Mouse (Mus musculus) heart, embryonic 13.5 days (tissue): ENCODE measurements at regions not wholly inside any gene's neighbourhood (a gene's known extent, or its start where the extent isn't known, plus 50 kb on each side); places are given as distances from the start of the nearest gene placed in this dataset.
"Not testable (repeated sequence)": the region's sequence is repeated elsewhere in the genome, so short reads cannot be mapped to it uniquely, and the experiment has no call there.

Source experiments
- ATAC-seq: fragments of 200-750 bp; cut with Nextera tagmentation; 2 replicates; pipeline ENCODE4 v1.8.0; 2017; ENCODE audit warnings: moderate TSS enrichment; ENCODE audit not compliant: insufficient number of reproducible peaks, low FRiP score, low TSS enrichment; ENCODE audit errors: extremely low read depth
- H3K27ac ChIP-seq: fragments of 300-500 bp; sonication (generic); replicated peaks from 2 replicates; pipeline ENCODE4 v1.5.1; 2015; ENCODE audit warnings: moderate library complexity, mild to moderate bottlenecking, inconsistent platforms
- H3K27me3 ChIP-seq: fragments of 300-500 bp; sonication (generic); replicated peaks from 2 replicates; pipeline ENCODE4 v1.6.1; 2015; ENCODE audit warnings: mild to moderate bottlenecking, inconsistent platforms
- H3K36me3 ChIP-seq: fragments of 300-500 bp; sonication (generic); 2 replicates; pipeline ENCODE4 v1.6.1; 2015; ENCODE audit warnings: mild to moderate bottlenecking, inconsistent platforms
- H3K4me1 ChIP-seq: fragments of 300-500 bp; sonication (generic); 2 replicates; pipeline ENCODE4 v1.6.1; 2015; ENCODE audit warnings: inconsistent platforms
- H3K4me2 ChIP-seq: fragments of 300-500 bp; sonication (generic); 2 replicates; pipeline ENCODE4 v1.6.1; 2015; ENCODE audit warnings: inconsistent platforms, mild to moderate bottlenecking, moderate library complexity
- H3K4me3 ChIP-seq: fragments of 300-500 bp; sonication (generic); 2 replicates; pipeline ENCODE4 v1.5.1; 2015; ENCODE audit warnings: moderate library complexity, mild to moderate bottlenecking, inconsistent platforms
- H3K9ac ChIP-seq: fragments of 300-500 bp; sonication (generic); 2 replicates; pipeline ENCODE4 v1.6.1; 2015; ENCODE audit warnings: inconsistent platforms, mild to moderate bottlenecking, moderate library complexity
- H3K9me3 ChIP-seq: fragments of 300-500 bp; sonication (generic); 2 replicates; pipeline ENCODE4 v1.6.1; 2016; ENCODE audit warnings: inconsistent platforms
- WGBS: fragments of 180-500 bp; shearing (Covaris S2); methylation state at CpG from one replicate; pipeline ENCODE4 v1.1.7; 2015; ENCODE audit warnings: mixed read lengths; 5-methylcytosine and 5-hydroxymethylcytosine counted together

DNA sequence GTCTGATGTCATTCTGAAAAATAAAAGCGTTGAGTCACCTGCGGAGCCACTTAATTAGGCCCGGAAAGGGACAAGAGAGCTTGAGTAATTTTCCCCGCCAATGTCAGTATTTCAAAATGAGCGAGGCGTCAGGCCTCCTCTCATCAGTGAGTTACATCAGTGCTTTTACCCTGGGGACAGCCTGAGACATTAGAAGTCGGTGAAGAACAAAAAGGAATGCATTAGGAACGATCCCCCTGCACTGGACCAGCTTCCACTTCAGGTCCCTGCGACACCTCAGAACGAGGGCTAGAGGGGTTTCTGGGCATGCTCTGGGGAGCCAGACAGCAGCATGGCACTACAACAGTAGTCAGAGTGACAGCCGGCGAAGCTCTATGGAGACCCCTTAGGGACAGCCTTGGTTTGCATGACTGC, 162.3 kb downstream of the Bcl2l11 start:
- Histone ChIP-seq H3K4me3 (no peak overlapping the region), H3K9ac (no peak overlapping the region), H3K4me2 (no peak overlapping the region), H3K36me3 (no peaks in the 10 kb centered on the region), H3K27ac (0 out of 2 replicates have a peak overlapping the region, but pooled peaks have one; percentile 12), H3K9me3 (peaks cover 14% of the 10 kb centered on the region), H3K4me1 (peaks cover 37% of the 10 kb centered on the region), H3K27me3 (no peaks in the 10 kb centered on the region)
- WGBS = 48% methylated on average over 12 of the region's 12 CpGs
- no peak for ATAC-seq

DNA sequence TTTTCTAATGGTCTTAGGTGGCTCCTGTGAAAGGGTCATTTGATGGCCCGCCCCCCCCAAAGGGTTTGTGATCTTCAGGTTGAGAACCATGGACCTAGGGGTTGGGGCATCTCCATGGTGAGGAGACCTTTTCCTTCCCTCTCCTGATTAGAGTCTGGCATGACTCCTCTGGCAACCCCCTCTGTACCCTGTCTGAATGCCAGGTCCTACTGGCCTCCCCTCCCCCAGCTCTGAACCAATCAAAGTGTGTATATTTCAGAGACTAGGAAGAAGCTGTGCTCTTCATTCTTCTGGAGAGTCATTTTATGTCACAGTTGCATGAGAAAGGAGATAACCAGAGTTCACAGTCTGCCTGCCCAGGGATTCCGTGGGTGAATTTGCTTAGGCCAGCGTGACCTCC, 164.8 kb downstream of the Bcl2l11 start:
- WGBS = 94% methylated on average over 3 of the region's 3 CpGs
- H3K9me3 ChIP-seq = peaks cover 14% of the 10 kb centered on the region
- H3K4me2 ChIP-seq = no peak overlapping the region
- H3K4me1 ChIP-seq = peaks cover 27% of the 10 kb centered on the region
- no peak for ATAC-seq
- no peak overlapping the region for H3K27ac ChIP-seq
- H3K9ac ChIP-seq = no peak overlapping the region
- H3K27me3 ChIP-seq = no peaks in the 10 kb centered on the region
- no peak overlapping the region for H3K4me3 ChIP-seq
- no peaks in the 10 kb centered on the region for H3K36me3 ChIP-seq

DNA sequence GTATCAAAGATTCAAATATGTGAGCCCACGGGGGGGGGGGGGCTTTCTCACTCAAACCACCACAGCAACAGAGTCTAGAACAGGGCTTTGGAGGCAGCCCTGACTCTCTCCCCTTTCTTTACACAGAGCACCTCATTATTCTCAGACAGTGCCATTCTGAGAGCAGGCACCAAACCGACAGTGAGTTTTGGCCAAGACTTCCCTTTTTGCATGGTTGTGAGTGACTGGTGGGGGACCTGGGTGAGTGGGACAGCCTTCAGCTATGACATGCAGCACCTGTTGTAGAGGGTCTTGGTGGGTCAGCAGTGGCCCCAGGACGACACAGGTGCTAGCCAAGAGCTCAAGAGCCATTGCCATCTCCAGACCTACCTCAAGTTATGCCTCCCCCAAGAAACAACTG, 168.8 kb downstream of the Bcl2l11 start:
- H3K9ac ChIP-seq = no peak overlapping the region
- H3K9me3 ChIP-seq = peaks cover 14% of the 10 kb centered on the region
- H3K27me3 ChIP-seq = no peaks in the 10 kb centered on the region
- no peak overlapping the region for H3K4me2 ChIP-seq
- no peaks in the 10 kb centered on the region for H3K36me3 ChIP-seq
- no peak for ATAC-seq
- WGBS = 58% methylated on average over 3 of the region's 3 CpGs
- H3K27ac ChIP-seq = no peak overlapping the region
- peaks cover 16% of the 10 kb centered on the region for H3K4me1 ChIP-seq
- no peak overlapping the region for H3K4me3 ChIP-seq

DNA sequence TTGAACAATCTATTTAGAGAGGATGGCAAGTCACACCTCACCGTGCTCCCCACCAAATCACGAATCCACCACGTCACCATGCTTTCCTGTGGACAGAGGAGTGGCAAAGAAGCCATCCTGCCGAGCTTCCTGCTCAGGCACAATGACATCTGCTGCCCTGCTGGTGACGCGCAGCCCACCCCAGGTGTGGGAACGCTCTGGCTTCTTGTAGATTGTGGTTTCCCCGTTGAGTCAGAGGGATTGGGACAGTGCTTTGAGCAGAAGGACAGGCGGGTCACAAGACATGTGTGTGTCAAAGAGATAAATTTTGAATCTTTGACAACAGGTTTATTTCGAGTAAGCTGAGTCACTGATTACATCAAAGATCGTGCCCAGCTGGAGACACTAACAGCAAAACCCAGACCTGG, 169.2 kb downstream of the Bcl2l11 start:
- no peaks in the 10 kb centered on the region for H3K27me3 ChIP-seq
- no peak for ATAC-seq
- 50% methylated on average over 11 of the region's 11 CpGs for WGBS
- H3K9ac ChIP-seq = no peak overlapping the region
- H3K36me3 ChIP-seq = no peaks in the 10 kb centered on the region
- H3K4me1 ChIP-seq = peaks cover 16% of the 10 kb centered on the region
- no peak overlapping the region for H3K27ac ChIP-seq
- peaks cover 14% of the 10 kb centered on the region for H3K9me3 ChIP-seq
- H3K4me3 ChIP-seq = no peak overlapping the region
- H3K4me2 ChIP-seq = no peak overlapping the region

DNA sequence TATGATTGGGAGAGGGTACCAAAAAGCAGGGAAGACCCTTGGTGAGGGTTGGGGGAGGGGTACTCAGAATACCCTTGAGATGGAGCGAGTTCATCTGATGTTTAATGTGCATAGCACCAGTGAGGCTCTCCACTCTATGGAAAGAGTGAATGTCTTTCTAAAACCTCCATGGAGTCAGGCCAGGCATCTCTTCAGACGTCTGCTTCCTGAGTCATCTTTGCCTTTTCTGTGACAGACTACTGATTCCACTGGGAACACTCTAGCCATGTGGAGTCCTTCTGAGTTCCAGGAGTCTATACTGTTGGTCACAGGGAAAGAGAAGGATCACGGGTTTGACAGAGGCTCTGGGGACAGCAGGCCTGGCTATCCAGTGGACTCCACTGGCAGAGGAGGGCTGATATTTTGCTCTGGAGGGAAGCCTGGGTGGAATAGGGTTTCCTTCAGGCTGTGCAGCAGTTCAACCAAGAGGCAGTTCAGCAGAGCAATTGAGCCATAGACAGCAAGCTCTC, 169.9 kb downstream of the Bcl2l11 start:
- no peak overlapping the region for H3K4me3 ChIP-seq
- H3K4me1 ChIP-seq = peaks cover 16% of the 10 kb centered on the region
- H3K9ac ChIP-seq = no peak overlapping the region
- H3K27me3 ChIP-seq = no peaks in the 10 kb centered on the region
- no peak overlapping the region for H3K27ac ChIP-seq
- no peaks in the 10 kb centered on the region for H3K36me3 ChIP-seq
- ATAC-seq = no peak
- peaks cover 14% of the 10 kb centered on the region for H3K9me3 ChIP-seq
- 48% methylated on average over 3 of the region's 3 CpGs for WGBS
- no peak overlapping the region for H3K4me2 ChIP-seq

DNA sequence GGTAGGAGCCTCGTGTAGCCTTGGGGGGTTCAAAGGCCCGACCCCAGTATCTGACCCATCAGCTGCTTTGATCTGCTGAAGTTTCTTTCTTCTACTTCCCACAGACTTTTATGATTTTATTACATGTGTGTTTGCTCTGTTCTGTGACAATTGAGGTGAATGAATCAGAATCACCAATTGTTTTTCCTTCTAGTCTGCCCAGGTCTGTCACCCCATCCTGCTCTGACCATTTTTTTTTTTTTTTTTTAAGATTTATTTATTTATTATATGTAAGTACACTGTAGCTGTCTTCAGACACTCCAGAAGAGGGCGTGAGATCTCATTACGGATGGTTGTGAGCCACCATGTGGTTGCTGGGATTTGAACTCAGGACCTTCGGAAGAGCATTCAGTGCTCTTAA, 170.6 kb downstream of the Bcl2l11 start:
- peaks cover 22% of the 10 kb centered on the region for H3K4me1 ChIP-seq
- H3K36me3 ChIP-seq, H3K4me3 ChIP-seq, H3K4me2 ChIP-seq, H3K27ac ChIP-seq, ATAC-seq, H3K9ac ChIP-seq, H3K27me3 ChIP-seq, H3K9me3 ChIP-seq: not testable (repeated sequence)
- WGBS = 65% methylated on average over 5 of the region's 5 CpGs

DNA sequence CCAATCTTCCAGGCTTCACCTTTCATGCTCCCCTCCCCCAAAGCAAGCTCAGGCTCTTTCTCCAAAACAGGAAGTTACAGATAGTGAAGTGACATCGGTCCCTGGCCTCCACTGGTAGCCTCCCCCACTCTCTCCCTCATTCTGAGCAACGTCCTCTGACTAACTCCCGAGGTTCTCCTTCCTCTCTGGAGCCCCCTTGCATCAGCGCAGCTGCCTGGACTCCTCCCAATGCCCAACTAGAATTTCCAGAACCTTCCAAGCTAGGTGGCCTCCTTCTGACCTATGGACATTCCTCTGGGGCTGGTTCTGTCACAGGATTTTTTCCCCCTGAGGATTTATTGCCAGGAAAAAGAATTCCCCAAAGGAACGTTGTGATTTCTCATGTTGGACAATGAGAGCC, 171.1 kb downstream of the Bcl2l11 start:
- WGBS = 28% methylated on average over 5 of the region's 5 CpGs
- no peak for ATAC-seq
- no peak overlapping the region for H3K27ac ChIP-seq

DNA sequence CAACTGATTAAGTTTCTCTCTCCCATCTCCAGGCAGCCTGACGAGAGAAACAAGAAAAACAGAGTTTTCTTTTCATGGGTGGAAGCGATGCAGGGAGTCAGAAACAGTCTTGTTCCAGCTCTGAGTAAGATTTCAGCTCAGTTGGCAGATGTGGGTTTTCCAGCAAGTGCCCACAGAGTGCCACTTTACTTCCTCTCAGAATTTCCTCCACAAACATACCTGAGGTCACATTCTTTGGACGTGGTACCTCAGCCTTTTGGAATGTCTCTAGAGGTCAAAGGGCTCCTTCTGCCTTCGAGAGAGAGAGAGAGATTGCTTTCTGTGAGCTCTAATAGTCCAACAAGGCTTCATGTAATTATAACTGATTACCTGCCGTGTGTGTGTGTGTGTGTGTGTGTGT, 172.0 kb downstream of the Bcl2l11 start:
- Histone ChIP-seq H3K9ac (no peak overlapping the region), H3K4me1 (peaks cover 30% of the 10 kb centered on the region), H3K4me2 (no peak overlapping the region), H3K27me3 (no peaks in the 10 kb centered on the region; the same call in 1 of the 2 replicates), H3K36me3 (no peaks in the 10 kb centered on the region), H3K4me3 (no peak overlapping the region), H3K9me3 (no peaks in the 10 kb centered on the region), H3K27ac (no peak overlapping the region)
- ATAC-seq = no peak
- whole genome bisulfite sequencing = 59% methylated on average over 5 of the region's 5 CpGs

More for the DNA sequence above, 171.1 kb downstream of the Bcl2l11 start:
- Histone ChIP-seq H3K27me3 (no peaks in the 10 kb centered on the region; the same call in 1 of the 2 replicates), H3K4me3 (no peak overlapping the region), H3K9me3 (peaks cover 3% of the 10 kb centered on the region; the same call in 1 of the 2 replicates), H3K4me1 (peaks cover 27% of the 10 kb centered on the region), H3K4me2 (no peak overlapping the region), H3K9ac (no peak overlapping the region), H3K36me3 (no peaks in the 10 kb centered on the region)

DNA sequence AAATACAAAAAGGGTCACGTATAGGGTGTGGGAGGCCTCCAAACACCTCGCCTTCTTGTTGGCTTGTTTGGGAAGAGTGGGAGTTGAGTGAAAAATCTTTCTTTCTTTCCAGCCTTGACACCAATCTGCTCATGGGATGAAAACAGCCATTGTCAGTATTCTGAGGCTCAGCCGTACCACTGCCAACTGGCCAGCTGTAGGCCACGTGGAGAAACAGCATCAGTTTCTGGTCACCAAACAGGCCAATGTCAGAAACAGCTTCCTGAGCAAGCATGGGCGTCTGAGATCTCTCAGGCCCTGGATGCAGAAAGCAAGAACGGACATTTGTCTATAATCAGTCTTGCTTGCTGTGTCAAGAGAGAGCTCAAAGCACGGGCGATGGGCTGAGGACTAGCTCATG, 173.2 kb downstream of the Bcl2l11 start:
- H3K4me3 ChIP-seq = no peak overlapping the region
- WGBS = 76% methylated on average over 8 of the region's 8 CpGs
- no peak overlapping the region for H3K9ac ChIP-seq
- H3K36me3 ChIP-seq = no peaks in the 10 kb centered on the region
- no peak overlapping the region for H3K4me2 ChIP-seq
- H3K9me3 ChIP-seq = no peaks in the 10 kb centered on the region
- H3K27me3 ChIP-seq = no peaks in the 10 kb centered on the region; the same call in 1 of the 2 replicates
- ATAC-seq = no peak
- no peak overlapping the region for H3K27ac ChIP-seq
- peaks cover 31% of the 10 kb centered on the region for H3K4me1 ChIP-seq

DNA sequence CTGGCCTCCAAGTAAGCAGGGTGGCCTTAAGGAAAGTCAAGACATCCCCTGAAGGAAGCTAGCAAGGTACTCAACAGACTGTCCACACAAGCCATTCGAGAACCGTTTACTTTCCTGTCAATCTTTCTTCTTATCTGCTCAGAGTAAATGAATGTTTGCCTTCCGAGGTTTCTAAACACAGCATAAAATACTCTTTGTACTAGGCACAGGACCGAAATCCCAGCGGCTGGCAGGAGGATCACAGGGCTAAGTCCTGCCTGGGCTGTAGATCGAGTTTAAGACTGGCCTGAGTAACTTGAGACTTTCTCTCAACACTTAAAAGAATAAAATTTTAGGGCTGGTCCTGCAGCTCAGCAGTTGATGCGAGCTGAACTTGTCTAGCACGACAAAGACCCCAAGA, 175.9 kb downstream of the Bcl2l11 start:
- H3K9me3 ChIP-seq = no peaks in the 10 kb centered on the region
- no peaks in the 10 kb centered on the region for H3K36me3 ChIP-seq
- no peak overlapping the region for H3K4me3 ChIP-seq
- H3K4me2 ChIP-seq = no peak overlapping the region
- H3K9ac ChIP-seq = no peak overlapping the region
- H3K4me1 ChIP-seq = peaks cover 36% of the 10 kb centered on the region
- ATAC-seq = no peak
- WGBS = 22% methylated on average over 8 of the region's 8 CpGs
- no peaks in the 10 kb centered on the region; the same call in 1 of the 2 replicates for H3K27me3 ChIP-seq
- no peak overlapping the region for H3K27ac ChIP-seq

DNA sequence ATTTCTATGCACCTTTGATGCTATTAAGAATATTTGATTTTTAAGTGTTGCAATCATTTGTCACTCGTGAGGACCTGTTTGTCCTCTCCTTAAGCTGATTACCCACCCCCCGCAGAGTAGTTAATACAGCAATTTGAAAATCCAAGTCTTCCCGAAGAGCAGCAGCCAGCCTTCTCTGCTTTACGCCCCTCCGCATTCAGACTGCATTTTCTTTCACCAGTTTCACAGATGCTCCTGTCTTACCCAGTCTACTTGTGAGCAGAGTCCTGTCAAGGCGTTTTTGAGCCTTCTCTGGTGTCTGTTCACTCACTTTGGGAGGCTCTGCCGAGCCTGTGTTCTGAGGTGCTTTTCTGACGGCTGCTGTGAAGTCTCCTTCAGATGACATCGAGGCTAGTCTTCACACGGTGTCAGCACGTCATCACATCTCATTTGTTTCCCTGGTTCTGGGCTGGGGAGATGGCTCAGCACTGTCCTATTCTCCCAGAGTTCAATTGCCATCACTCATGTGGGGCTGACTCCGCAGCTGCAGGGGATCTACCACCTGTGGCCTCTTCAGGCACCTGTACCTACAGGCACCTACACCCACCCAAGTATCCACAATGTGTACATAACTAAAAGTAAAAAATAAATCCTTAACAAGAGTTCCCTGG, 178.3 kb downstream of the Bcl2l11 start:
- Histone ChIP-seq H3K9ac (0 out of 2 replicates have a peak overlapping the region, but pooled peaks have one; percentile 44), H3K27ac (no peak overlapping the region), H3K9me3 (no peaks in the 10 kb centered on the region), H3K4me1 (peaks cover 37% of the 10 kb centered on the region), H3K27me3 (no peaks in the 10 kb centered on the region; the same call in 1 of the 2 replicates), H3K4me2 (no peak overlapping the region), H3K4me3 (no peak overlapping the region), H3K36me3 (no peaks in the 10 kb centered on the region)
- WGBS = 30% methylated on average over 12 of the region's 12 CpGs
- no peak for ATAC-seq

DNA sequence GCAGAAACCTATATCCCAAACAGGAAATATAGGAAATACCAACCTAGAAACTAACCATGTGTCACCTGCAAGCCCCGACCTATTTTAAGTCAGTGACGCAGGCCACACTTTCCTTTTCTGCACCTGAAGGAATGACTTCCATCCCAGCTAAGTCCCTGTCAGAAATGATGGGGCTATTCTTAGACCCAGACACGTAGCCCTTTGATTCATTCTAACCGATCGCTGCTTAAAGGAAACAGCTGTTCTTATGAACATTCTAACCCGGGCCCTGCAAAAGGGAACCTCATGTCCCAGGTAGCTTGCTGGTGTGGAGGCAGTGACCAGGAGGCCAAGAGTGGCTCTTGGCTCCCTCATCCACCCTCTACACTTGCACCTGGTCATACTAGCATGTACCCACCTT, 180.9 kb downstream of the Bcl2l11 start:
- Histone ChIP-seq H3K27ac (no peak overlapping the region), H3K9ac (no peak overlapping the region), H3K9me3 (no peaks in the 10 kb centered on the region), H3K4me2 (no peak overlapping the region), H3K4me3 (no peak overlapping the region), H3K36me3 (no peaks in the 10 kb centered on the region), H3K4me1 (peaks cover 46% of the 10 kb centered on the region), H3K27me3 (no peaks in the 10 kb centered on the region)
- ATAC-seq = no peak
- 44% methylated on average over 6 of the region's 6 CpGs for WGBS
